Mouse (Mus musculus) forebrain, embryonic 14.5 days (tissue): Measurements from ENCODE around the gene Hsd17b13. TPM values are rescaled to one million over a fixed set of nuclear protein-coding genes. Genes with fewer than 3 reads are reported as not detected.

ENCODE experiments used
- ATAC-seq: fragments of 200-750 bp; cut with Nextera tagmentation; 2 replicates; pipeline ENCODE4 v1.8.0; 2017; ENCODE audit warnings: mild to moderate bottlenecking, moderate library complexity
- DNase-seq: peaks from one replicate; pipeline ENCODE4 v3.0.0-alpha.2; 2015; ENCODE audit warnings: low spot score
- H3K27ac ChIP-seq: fragments of 300-500 bp; sonication (generic); 2 replicates; pipeline ENCODE4 v1.5.1; 2014; ENCODE audit warnings: low read depth, mild to moderate bottlenecking, control low read depth, low read length, moderate library complexity
- H3K27me3 ChIP-seq: fragments of 300-500 bp; sonication (generic); replicated peaks from 2 replicates; pipeline ENCODE4 v1.6.1; 2014; ENCODE audit warnings: low read length, control low read depth, mixed read lengths; ENCODE audit not compliant: control insufficient read depth, insufficient read depth
- H3K36me3 ChIP-seq: fragments of 300-500 bp; sonication (generic); 2 replicates; pipeline ENCODE4 v1.6.1; 2014; ENCODE audit warnings: low read length, control low read depth; ENCODE audit not compliant: control insufficient read depth, insufficient read depth
- H3K4me1 ChIP-seq: fragments of 300-500 bp; sonication (generic); 2 replicates; pipeline ENCODE4 v1.6.1; 2014; ENCODE audit warnings: antibody characterized with exemption, low read length, control low read depth; ENCODE audit not compliant: control insufficient read depth, insufficient read depth
- H3K4me2 ChIP-seq: fragments of 300-500 bp; sonication (generic); 2 replicates; pipeline ENCODE4 v1.6.1; 2014; ENCODE audit warnings: mild to moderate bottlenecking, control low read depth, low read length
- H3K4me3 ChIP-seq: fragments of 300-500 bp; sonication (generic); 2 replicates; pipeline ENCODE4 v1.5.1; 2014; ENCODE audit warnings: low read depth, low read length, control low read depth
- H3K9ac ChIP-seq: fragments of 300-500 bp; sonication (generic); 2 replicates; pipeline ENCODE4 v1.6.1; 2014; ENCODE audit warnings: mild to moderate bottlenecking, low read length, control low read depth, moderate library complexity
- H3K9me3 ChIP-seq: fragments of 300-500 bp; sonication (generic); replicated peaks from 2 replicates; pipeline ENCODE4 v1.6.1; 2016; ENCODE audit warnings: low read length, control low read depth, mixed read lengths; ENCODE audit not compliant: control insufficient read depth
- whole genome bisulfite sequencing: fragments of 180-500 bp; shearing (Covaris S2); extraction: QIAGEN DNeasy Blood & Tissue Kit; methylation state at CpG from one replicate; pipeline ENCODE4 v1.1.7; 2014; 5-methylcytosine and 5-hydroxymethylcytosine counted together
- polyA plus RNA-seq: library from polyadenylated mRNA; unstranded; fragments of >200 nt; fragmentation: Nextera tagmentation; extraction: Ambion mirVana; gene quantifications from 2 replicates; pipeline ENCODE4 v1.2.1, GENCODE M21; 2014

The Hsd17b13 gene
- polyA plus RNA-seq, 1 experiment from 2014 or later, result not detected

DNA sequence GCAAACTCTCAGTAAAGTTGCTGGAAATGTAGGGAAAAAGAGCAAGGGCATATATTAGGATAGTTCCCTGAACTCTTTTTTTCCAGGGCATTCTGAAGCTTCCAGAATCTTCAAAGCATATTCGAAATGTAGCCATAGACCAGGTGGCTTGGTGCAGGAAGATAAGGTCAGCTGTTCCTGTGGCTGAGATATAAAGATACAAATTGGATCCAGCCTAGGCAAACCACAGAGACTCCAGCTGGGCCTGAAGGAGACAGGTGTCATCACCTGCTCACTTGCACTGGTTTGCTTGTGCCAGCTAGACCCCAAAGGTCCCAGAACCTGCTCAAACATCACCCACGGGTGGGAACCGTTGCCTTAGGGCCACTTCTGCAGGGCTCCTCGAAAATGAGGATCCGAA, 65.7 kb downstream of the Hsd17b13 start:
- Histone ChIP-seq H3K4me1 (peaks cover 7% of the 10 kb centered on the region), H3K27ac (no peak overlapping the region), H3K4me3 (no peak overlapping the region), H3K9me3 (no peaks in the 10 kb centered on the region), H3K27me3 (no peaks in the 10 kb centered on the region), H3K36me3 (no peaks in the 10 kb centered on the region), H3K4me2 (peak overlapping the region; percentile 79; the same call in 1 of the 2 replicates), H3K9ac (no peak overlapping the region)
- ATAC-seq (peak; percentile 0; the same call in 1 of the 2 replicates), DNase-seq (no peak)
- WGBS, result 84% methylated on average over 5 of the region's 5 CpGs

DNA sequence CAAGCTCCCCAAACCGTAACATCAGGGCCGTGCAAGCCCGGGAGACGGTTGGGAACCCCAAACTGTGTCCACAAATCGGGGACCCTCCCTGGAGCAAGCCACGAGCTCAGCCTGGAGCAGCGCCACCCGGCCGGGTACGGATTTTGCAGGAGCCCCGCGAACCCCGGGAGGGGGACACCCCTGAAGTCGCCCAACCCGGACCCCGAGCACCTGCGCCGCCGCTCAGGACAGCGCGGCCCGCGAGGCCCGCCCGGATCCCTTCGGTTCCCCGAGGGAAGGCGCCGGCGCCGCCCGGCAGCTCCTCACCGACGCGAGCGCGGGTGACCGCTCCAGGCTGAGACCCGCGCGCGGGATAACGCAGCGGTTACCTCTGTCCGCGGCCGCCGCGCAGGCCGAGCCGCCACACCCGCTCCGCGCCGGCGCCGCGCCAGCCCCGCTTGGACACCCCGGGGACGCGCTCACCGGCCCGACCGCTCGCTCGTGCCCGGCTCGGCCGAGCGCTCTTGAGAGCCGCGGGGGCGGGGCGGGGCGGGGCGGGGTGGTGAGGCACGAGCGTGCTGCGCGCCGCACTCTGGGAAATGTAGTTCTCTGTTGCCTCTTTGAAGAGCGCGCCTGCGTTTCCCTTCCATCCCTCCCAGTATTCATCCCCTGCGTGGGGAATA, 66.3 kb downstream of the Hsd17b13 start, which contains the start of gene Klhl8:
Gene Klhl8 (minus strand): TSS at position 512 of the 662 bp plus-strand sequence.
- Histone ChIP-seq H3K27ac (peak within 1 kb of the TSS; percentile 64), H3K4me3 (peak within 1 kb of the TSS; percentile 73), H3K4me2 (peak within 1 kb of the TSS; percentile 79), H3K4me1 (peaks cover 7% of the 10 kb centered on the region), H3K36me3 (no peaks in the 10 kb centered on the region), H3K27me3 (no peaks in the 10 kb centered on the region), H3K9me3 (no peaks in the 10 kb centered on the region), H3K9ac (peak within 1 kb of the TSS; percentile 88)
- ATAC-seq (peak; percentile 97), DNase-seq (peak; percentile 95)
- under 1% methylated on average over 59 of the region's 86 CpGs for WGBS

DNA sequence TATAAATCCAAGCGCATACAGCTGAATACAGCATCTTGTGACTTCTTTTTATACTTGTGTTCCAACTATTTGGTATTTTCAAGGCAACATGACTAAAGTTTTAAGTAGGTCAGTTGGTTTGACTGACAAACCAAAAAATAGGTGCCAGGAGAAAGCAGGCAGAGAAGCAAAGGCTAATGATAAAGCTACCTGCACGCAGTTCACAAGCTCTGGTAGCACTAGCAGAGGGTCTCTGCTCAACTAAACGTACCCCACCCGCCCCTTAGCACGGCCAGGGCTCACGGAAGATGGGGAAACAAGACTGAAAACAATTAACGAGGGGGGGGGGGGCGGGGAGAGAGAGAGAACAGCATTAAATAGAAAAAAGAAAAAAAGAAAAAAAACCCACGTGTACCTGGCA, 67.1 kb downstream of the Hsd17b13 start:
- Histone ChIP-seq H3K9me3 (no peaks in the 10 kb centered on the region), H3K4me3 (peak overlapping the region; percentile 73), H3K9ac (peak overlapping the region; percentile 88; the same call in 1 of the 2 replicates), H3K4me1 (peaks cover 7% of the 10 kb centered on the region), H3K36me3 (no peaks in the 10 kb centered on the region), H3K27me3 (no peaks in the 10 kb centered on the region), H3K27ac (no peak overlapping the region), H3K4me2 (peak overlapping the region; percentile 79)
- 17% methylated on average over 7 of the region's 9 CpGs for WGBS
- ATAC-seq (no peak), DNase-seq (no peak)

DNA sequence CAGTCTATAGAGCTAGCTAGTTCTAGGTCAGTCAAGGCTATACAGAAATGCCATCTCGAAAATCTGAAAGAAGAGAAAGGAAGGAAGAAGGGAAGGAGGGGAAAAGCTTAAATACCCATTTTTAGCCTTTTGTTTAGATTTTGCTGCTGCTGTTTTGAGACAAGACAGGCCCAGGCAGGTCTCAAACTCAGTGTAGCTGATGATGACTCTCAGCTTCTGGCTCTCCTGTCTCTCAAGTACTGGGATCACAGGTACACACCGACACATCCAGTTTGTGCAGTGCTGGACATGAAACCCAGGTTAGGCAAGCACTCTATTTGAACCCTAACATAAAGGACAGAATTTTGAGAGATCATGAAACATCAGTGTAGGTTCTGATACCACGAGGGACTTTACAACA, 67.7 kb downstream of the Hsd17b13 start:
- peaks cover 7% of the 10 kb centered on the region for H3K4me1 ChIP-seq
- no peaks in the 10 kb centered on the region for H3K9me3 ChIP-seq
- WGBS, result 67% methylated on average over 3 of the region's 3 CpGs
- ATAC-seq, result no peak
- H3K4me3 ChIP-seq, result no peak overlapping the region
- H3K27ac ChIP-seq, result no peak overlapping the region
- H3K36me3 ChIP-seq, result no peaks in the 10 kb centered on the region
- H3K27me3 ChIP-seq, result no peaks in the 10 kb centered on the region
- H3K4me2 ChIP-seq, result no peak overlapping the region
- no peak for DNase-seq
- no peak overlapping the region for H3K9ac ChIP-seq

DNA sequence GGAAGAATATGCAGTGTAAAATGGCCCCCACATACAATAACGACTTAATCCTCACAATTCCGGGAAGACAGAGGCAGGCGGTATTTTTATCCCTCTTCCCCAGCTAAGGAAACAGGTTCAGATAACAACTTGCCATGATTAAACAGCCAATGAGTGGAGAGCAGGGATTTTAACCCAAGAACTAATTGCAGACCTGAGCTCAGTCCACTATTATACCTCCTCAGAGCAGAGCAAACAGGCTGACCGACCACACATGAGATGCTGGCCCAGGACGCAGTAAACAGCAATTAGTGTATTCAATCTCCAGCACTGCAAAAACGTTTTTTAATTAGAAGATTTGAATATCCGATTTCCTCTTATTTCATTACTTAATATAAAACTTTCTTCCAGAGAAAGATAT, 68.4 kb downstream of the Hsd17b13 start:
- no peak overlapping the region for H3K4me3 ChIP-seq
- H3K4me2 ChIP-seq, result no peak overlapping the region
- H3K27me3 ChIP-seq, result no peaks in the 10 kb centered on the region
- no peaks in the 10 kb centered on the region for H3K9me3 ChIP-seq
- WGBS, result 10% methylated on average over 7 of the region's 7 CpGs
- ATAC-seq (no peak), DNase-seq (peak; percentile 19)
- H3K4me1 ChIP-seq, result peaks cover 7% of the 10 kb centered on the region
- no peak overlapping the region for H3K27ac ChIP-seq
- no peaks in the 10 kb centered on the region for H3K36me3 ChIP-seq
- H3K9ac ChIP-seq, result no peak overlapping the region

DNA sequence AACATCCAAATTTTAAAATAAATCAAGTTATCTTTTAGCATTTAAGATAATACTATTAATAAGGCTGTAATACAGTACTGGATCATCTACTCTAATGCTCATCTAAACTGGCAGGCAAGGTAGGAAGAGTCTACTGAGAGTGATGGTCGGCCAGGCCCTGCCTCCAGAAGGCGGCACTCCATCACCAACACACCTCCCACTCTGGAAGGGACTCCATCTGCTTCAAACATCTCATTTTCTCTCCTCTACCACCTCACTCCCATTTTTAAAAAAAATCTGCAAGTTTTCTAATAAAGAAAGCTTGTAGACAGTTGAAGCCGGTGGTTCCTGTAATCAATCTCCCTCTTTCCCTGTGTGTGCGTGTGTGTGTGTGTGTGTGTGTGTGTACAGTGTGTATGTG, 69.4 kb downstream of the Hsd17b13 start:
- WGBS, result 83% methylated on average over 4 of the region's 4 CpGs
- Histone ChIP-seq H3K4me3 (no peak overlapping the region), H3K27ac (no peak overlapping the region), H3K4me1 (peaks cover 7% of the 10 kb centered on the region), H3K36me3 (no peaks in the 10 kb centered on the region), H3K9ac (no peak overlapping the region), H3K9me3 (no peaks in the 10 kb centered on the region), H3K27me3 (no peaks in the 10 kb centered on the region), H3K4me2 (no peak overlapping the region)
- DNase-seq (no peak), ATAC-seq (no peak)

DNA sequence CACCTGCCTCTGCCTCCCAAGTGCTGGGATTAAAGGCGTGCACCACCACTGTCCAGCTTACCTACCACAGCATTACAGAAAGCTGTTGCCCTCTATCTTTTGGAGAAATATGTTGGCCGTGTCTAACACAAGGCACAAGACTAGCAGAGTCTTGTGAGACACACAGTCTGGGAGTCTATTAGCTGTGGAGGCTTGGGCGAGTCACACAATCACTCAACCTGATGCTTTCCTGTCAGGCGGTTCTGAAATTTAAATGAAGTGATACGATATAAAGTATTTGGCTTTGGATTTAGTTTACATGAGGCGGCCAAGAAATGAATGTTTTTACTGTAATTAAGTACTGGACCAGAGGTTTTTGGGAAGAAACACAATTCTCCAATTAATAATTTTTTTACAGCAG, 71.0 kb downstream of the Hsd17b13 start:
- Histone ChIP-seq H3K9me3 (no peaks in the 10 kb centered on the region), H3K27ac (no peak overlapping the region), H3K4me3 (no peak overlapping the region), H3K4me1 (peaks cover 7% of the 10 kb centered on the region), H3K4me2 (no peak overlapping the region), H3K9ac (no peak overlapping the region), H3K36me3 (no peaks in the 10 kb centered on the region), H3K27me3 (no peaks in the 10 kb centered on the region)
- no peak for DNase-seq
- no peak for ATAC-seq
- 94% methylated on average over 6 of the region's 6 CpGs for WGBS

Other genes with a start within 250 kb of the Hsd17b13 start
- 41.1 and 46.5 TPM in 2 replicates for gene Klhl8, start 66.2 kb downstream of the Hsd17b13 start, polyA plus RNA-seq
- gene Hsd17b11, start 44.5 kb upstream of the Hsd17b13 start, polyA plus RNA-seq, result 1.6 and 2.0 TPM in 2 replicates
- 55.9 and 56.8 TPM in 2 replicates for gene Nudt9, start 68.9 kb upstream of the Hsd17b13 start, polyA plus RNA-seq
- 0.44 TPM in 1 of 2 replicates, not detected in the other for gene Gm17660, start 100.2 kb upstream of the Hsd17b13 start, polyA plus RNA-seq
- gene Sparcl1, start 136.3 kb upstream of the Hsd17b13 start, polyA plus RNA-seq, result 70.4 and 93.1 TPM in 2 replicates
- gene Dspp, start 193.3 kb upstream of the Hsd17b13 start, polyA plus RNA-seq, result not detected in 2 replicates
- gene Dmp1, start 225.2 kb upstream of the Hsd17b13 start, polyA plus RNA-seq, result 0.36 and 0.54 TPM in 2 replicates